Mouse (Mus musculus): ENCODE data around the gene Angel1. TPM values are rescaled to one million over a fixed set of nuclear protein-coding genes. Genes with fewer than 3 reads are reported as not detected.
A peak's percentile ranks its signal among the peaks of the same experiment; 100 is the strongest.

Gene Angel1
- total RNA-seq (2022): 1 to 10 TPM; 5.4 to 8.3 (median 7.1) TPM

DNA sequence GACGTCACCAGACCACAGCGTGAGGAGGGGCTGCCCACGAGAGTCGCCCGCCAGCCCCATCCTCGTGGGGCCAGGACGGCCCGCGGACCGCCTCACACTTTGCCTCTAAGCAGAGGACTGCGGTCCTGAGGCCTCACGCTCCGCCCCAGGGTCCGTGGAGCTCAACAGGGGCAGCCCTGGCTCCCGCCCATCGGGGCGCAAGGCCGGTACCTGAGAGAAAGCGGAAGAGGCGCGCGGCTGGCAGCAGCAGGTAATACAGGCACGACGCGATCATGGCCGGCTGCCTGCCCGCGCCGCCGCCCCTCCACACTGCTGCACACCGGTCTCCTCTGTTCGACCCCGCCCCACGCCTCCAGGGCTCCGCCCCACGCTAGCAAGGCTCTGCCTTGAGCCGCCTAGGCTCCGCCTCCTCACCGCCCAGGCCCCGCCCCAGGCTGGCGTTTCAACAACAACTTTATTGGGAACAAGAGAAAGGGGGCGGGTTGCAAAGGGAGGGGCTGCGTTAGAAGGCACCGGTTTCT lies at the start of gene Angel1:
Gene Angel1 (minus strand): TSS at position 341 of the 521 bp plus-strand sequence.
- peak; percentile 92 for DNase-seq (ENCODE audit: low spot score in 2 of 2)

DNA sequence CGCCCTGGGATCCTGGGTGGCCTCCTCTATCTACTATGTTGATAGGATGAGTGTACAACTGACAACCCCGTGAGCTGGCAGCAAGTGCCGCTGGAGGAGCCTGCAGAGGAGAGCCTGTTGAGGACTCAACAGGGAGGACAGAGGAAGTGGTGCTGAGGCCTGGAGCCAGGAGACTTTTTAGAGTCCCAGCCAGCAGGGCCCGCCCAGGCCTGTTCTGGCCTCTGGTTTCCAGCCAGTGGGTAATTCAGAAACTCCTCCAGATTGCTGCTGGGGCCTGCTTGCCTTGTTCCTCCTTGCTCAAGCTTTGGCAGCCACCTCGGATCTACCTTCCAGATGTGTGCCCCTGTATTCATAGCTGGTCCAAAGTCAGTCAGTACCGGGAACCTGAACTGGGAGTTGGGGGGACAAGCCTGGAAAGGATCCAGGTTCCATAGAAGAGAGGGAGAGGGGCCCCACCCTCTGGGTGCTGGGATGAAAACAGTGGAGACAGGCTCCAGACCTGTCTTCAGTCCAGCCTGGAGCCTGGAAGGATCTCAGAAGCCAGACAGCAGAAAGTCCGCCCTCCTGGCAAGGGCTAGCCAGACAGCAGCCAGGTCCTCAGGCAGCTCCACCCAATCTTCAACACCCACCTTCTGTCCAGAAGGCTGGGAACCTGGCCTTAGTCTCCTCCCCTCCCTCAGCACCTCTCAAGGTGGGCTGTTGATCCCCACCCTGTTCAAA lies 49.5 kb upstream of the Angel1 start:
- no peak for DNase-seq (ENCODE audit: low spot score in 2 of 2)

GRCm38 (mm10) chr12:86772551-86772950 lies 46.3 kb upstream of the Angel1 start:
- no peak for DNase-seq (ENCODE audit: low spot score in 2 of 2)

DNA sequence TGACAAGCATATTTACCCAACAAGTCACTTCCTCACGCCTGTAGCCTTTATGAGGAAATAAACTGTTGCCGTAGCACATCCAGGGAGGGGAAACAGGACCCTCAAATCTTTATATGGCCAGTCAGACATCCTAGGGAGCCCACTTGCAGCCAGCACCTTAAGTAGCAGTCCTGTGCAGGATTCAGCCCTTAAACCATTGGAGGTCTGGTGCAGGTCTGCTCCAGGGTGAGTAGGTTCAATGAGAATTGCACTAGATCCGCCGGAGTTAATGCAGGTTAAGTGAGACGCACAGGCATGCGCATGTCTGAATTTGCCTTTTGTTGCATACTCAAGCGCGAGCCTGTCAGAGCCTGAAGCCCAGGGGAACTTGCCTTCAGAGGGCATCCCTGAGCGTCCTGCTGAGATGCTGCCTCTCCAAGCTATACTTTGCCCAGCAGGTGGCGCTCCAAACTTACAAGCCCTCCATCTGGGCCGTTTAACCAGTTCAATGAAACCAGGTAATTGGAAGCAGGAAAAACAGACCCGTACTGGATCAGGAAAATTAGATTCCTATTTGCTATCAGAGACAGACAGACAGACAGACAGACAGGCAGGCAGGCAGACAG lies 45.7 kb upstream of the Angel1 start:
- peak; percentile 86 to 94 for DNase-seq (ENCODE audit: low spot score in 2 of 2)

DNA sequence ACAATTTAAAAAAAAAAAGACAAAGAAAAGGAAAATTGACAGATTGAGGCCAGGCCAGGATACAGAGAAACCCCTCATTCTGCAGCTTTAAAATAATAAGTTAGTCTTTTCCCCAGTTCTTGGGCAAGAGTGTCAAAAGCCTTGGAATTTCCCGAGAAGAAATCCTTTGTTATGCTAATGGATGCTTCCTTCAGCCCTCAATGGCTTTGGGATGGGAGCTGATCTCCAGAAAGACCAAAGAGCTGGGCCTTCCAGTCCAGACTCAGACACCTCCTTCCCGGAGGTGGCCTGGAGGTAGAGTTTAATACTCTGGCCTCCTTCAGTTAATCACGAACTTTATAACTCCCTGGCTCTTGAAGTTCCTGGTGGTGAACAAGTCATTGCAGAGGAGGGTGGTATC lies 44.7 kb upstream of the Angel1 start:
- DNase-seq (ENCODE audit: low spot score in 2 of 2): no peak

- peak; percentile 31 to 48 for DNase-seq (ENCODE audit: low spot score in 2 of 2)
Measured at GRCm38 (mm10) chr12:86770261-86770670, 44.0 kb upstream of the Angel1 start.

DNA sequence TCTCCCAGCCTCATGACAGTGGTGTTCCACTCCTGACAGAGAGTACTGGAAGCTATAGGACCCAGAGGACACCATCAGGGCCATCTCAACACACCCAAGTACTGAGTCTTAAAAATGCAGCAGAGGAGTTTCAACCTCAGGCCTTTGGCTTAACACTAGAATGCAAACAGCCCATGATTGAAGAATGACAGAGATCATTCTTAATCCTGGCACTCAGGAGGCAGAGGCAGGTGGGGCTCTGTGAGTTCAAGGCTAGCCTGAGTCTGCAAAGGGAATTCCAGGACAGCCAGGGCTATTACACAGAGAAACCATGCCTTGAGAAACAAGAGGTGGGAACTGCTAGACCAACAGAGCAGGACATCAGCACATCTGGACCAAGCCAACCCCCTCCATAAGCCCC lies 43.6 kb upstream of the Angel1 start:
- no peak for DNase-seq (ENCODE audit: low spot score in 2 of 2)

- peak; percentile 74 to 87 for DNase-seq (ENCODE audit: low spot score in 2 of 2)
Measured at GRCm38 (mm10) chr12:86768986-86769580, 42.8 kb upstream of the Angel1 start.

- peak in 1 of 2 experiments; percentile 64 for DNase-seq (ENCODE audit: low spot score in 2 of 2)
Measured at GRCm38 (mm10) chr12:86767868-86768631, 41.8 kb upstream of the Angel1 start.

DNA sequence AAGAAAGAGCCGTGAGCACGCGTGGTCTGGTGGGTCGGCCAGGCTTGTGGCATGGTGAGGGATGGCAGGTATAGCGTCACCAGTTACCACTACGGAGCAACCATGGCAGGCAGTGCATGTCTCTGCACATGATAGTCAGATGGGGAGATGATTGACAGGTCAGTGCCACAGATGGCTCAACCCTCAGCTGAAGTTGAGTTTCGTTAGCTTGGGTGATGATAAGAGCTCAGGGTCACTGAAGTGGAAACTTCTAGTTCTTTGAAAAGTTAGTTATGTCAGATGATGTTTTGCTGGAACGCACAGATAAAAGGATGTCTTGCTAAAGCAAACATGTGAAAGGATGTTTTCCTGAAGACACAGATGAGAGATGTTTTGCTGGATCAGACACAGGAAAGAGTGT lies 40.2 kb upstream of the Angel1 start:
- no peak for DNase-seq (ENCODE audit: low spot score in 2 of 2)

GRCm38 (mm10) chr12:86764060-86764459 lies 37.8 kb upstream of the Angel1 start:
- no peak for DNase-seq (ENCODE audit: low spot score in 2 of 2)

GRCm38 (mm10) chr12:86761036-86761435 lies 34.8 kb upstream of the Angel1 start:
- DNase-seq (ENCODE audit: low spot score in 2 of 2): no peak

DNA sequence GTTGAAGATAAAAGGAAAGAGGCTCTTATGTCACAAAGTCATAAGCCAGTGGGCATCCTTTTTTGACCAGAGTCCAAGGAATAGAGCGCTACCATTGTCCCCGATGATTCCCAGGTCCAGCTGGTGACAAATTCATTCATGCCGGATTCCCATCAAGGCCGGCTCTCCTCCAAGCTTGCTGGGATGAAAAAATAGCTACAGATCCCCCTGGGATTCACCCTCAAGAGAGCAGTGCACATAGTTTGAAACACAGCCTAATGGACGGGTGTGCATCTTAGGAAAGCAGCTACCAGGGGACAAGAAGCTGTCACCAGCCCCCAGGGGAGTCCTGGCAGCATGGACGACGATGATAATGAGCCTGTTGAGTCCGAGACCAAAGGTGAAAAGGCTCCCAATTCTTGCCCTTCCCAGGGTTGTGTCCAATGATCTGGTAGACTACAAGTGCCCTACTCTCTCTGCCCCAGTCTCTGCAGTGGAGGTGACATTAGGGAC lies 8.1 kb upstream of the Angel1 start, which contains the start of gene Lrrc74a:
Gene Lrrc74a (plus strand): TSS at position 51 of the 492 bp plus-strand sequence.
- DNase-seq (ENCODE audit: low spot score in 2 of 2): no peak

DNA sequence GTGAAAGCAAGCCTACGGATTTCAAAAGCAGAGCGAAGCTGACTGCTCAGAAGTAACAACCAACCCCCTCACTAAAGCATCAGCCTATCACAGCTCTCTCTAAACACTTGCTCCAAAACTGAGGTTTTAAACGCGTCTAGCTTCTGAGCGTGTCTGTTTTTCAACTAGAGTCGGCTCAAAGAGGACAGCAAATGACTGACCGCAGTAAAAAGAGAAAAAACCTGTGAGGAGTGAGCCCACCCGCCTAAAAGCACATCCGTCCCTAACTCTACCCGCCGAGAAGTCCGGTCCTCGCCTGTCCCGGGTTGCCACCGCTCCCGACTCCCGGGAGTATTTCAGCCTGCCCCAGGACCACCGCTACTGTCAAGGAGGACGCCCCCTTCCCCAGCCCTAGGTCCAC lies 554 bp downstream of the Angel1 start:
- no peak for DNase-seq (ENCODE audit: low spot score in 2 of 2)

DNA sequence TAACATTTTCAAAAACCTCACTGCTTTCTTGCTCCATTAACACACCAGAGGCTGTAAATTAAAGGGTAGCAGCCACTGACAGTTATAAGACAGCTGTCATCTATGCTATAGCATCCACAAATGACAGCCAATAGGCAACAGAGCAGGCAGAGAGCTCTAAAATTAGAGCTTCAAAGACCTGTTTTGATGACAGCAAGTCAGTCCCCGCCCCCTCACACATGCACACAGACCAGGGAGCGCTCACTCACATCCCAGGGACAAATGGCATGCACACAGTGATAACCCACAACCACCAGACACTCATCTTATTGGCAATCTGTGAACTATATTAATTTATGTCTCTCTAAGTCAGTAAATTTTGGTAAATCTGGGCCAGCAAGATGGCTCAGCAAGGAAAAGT lies 2.0 kb downstream of the Angel1 start:
- no peak for DNase-seq (ENCODE audit: low spot score in 2 of 2)

GRCm38 (mm10) chr12:86721453-86721852 lies 4.8 kb downstream of the Angel1 start:
- DNase-seq (ENCODE audit: low spot score in 2 of 2): no peak

DNA sequence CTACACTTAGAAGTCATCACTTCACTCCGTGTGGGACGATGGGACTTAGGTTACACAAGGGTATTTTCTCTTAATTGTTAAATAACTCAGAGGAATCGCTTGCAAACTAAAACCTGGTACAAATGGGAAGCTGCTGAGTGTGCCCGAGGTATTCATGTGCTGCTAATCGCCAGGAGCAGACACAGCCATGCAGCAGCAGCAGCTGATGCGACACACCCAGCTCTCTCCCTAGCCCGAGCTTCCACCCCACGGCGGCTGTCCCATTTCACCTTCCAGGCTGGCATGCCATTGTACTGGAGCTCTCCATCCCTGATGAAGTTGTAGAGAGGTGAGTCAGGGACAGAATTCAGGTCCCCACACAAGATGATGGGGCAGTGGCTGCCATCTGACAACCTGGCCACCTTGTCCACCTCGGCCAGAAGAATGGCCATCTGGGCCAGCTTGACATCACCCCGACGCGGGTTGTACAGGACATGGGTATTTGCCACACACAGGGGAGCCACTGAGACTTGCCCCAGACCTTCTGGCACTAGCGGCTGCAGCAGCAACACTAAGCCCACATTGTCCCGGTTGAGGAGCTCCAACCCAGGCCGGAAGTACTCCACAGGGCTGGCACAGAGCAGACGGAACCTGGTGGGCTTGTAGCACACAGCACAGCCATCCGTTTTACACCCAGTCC lies 6.2 kb downstream of the Angel1 start:
- no peak for DNase-seq (ENCODE audit: low spot score in 2 of 2)

- no peak for DNase-seq (ENCODE audit: low spot score in 2 of 2)
Measured at GRCm38 (mm10) chr12:86716962-86717361, 9.3 kb downstream of the Angel1 start.

- peak in 1 of 2 experiments; percentile 80 for DNase-seq (ENCODE audit: low spot score in 2 of 2)
Measured at GRCm38 (mm10) chr12:86715401-86715800, 10.9 kb downstream of the Angel1 start.

DNA sequence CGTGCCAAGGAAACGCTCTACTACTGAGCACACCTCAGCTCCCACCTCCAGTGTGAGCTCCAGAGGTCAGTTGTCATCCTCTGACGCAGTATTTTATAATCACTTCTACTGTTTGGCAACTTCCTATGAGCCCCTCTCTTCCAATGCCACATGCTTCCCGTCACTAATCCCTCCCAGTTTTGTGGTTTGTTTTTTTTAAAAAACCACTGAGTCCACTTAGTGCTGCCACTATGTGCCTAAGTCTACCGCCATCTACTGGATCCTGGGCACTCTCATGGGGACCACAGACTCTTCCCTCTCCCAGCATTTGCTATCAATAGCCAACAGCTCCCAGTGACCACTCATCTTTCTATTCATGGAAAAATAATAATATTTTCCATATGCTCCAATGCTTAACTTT lies 12.2 kb downstream of the Angel1 start:
- DNase-seq (ENCODE audit: low spot score in 2 of 2): no peak

DNA sequence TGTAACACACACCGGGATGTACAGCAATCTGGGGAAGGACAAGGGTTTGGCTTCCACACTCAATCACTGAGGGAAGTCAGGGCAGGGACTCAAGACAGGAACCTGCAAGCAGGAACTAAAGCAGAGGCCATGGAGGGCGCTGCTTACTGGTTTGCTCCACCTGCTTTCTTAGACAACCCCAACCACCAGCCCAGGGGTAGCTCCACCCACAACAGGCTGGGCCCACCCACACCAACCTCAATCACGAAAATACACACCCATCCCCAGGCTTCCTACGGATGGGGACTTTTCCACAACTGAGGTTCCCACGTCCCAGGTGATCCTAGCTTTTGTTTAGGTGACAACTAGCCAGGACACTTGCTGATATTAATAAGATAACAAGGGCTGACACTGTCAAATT lies 20.4 kb downstream of the Angel1 start:
- DNase-seq (ENCODE audit: low spot score in 2 of 2): no peak
